ENCODE assay signal across 10 mouse cellular contexts in the genomic region with DNA sequence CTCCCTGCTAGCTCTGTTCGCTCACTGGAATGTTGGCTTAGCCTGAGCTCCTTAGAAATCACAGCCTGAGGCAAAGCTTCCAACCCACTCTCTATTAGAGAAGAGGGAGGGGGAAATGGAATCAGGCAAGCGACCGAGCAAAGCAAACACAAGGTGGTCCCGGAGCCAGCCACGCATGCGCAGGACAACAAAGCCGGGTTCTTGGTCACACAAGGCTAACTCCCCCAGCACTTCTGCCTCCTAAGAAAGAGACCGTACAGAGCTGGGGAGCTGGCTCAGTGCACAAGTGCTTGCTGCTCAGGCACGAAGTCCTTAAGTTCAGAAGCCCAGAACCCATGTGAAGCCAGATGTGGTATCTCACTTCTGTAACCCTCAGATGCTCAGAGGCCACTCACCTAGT. TPM values are rescaled to one million over a fixed set of nuclear protein-coding genes. Genes with fewer than 3 reads are reported as not detected.
A peak's percentile ranks its signal among the peaks of the same experiment; 100 is the strongest.
DNase-seq lines count a peak whose midpoint lies in the region; ATAC-seq and TF ChIP-seq lines count a peak whose summit lies in the region.
"Had no signal": no experiment of that assay in that cellular context is flagged by ENCODE, and none has a peak within 500 bp of the region (broad histone marks: within the 10 kb centered on the region; RNA-seq: fewer than 3 reads in every experiment).

No protein-coding gene starts in this region.

- TF ChIP-seq CTCF in intestine, postnatal 0 days (IDR thresholded peaks at IDR 0.05; ENCODE audit: low read depth) = no peak
- no peak for TF ChIP-seq CTCF in brain, embryonic 14.5 days (IDR thresholded peaks at IDR 0.05; ENCODE audit: borderline replicate concordance, extremely low read depth, insufficient read depth, insufficient read length)
- no peak for TF ChIP-seq CTCF in forebrain, postnatal 0 days (IDR thresholded peaks at IDR 0.05; ENCODE audit: low read depth)

- 45% methylated on average over 9 of the region's 9 CpGs for WGBS in intestine, embryonic 15.5 days
- 39% methylated on average over 9 of the region's 9 CpGs for WGBS in intestine, postnatal 0 days
- WGBS in forebrain, postnatal 0 days = 39% methylated on average over 9 of the region's 9 CpGs
- 24% methylated on average over 9 of the region's 9 CpGs for WGBS in midbrain, embryonic 13.5 days

- no peak overlapping the region for H3K9ac ChIP-seq in intestine, embryonic 15.5 days
- H3K9ac ChIP-seq in intestine, postnatal 0 days (ENCODE audit: low read depth, low read length) = no peak overlapping the region
- no peak overlapping the region for H3K9ac ChIP-seq in forebrain, postnatal 0 days
- H3K9ac ChIP-seq in midbrain, embryonic 13.5 days (replicated peaks) = no peak overlapping the region

- peak overlapping the region; percentile 26; the same call in 1 of the 2 replicates for H3K4me2 ChIP-seq in intestine, embryonic 15.5 days (replicated peaks)
- H3K4me2 ChIP-seq in intestine, postnatal 0 days (replicated peaks; ENCODE audit: low read depth) = no peak overlapping the region
- peak overlapping the region; percentile 30 for H3K4me2 ChIP-seq in forebrain, postnatal 0 days (ENCODE audit: low read depth)
- peak overlapping the region; percentile 32; the same call in 1 of the 2 replicates for H3K4me2 ChIP-seq in midbrain, embryonic 13.5 days (replicated peaks)

- H3K36me3 ChIP-seq in intestine, embryonic 15.5 days = no peaks in the 10 kb centered on the region
- H3K36me3 ChIP-seq in intestine, postnatal 0 days (ENCODE audit: control insufficient read depth, insufficient read depth) = no peaks in the 10 kb centered on the region
- H3K36me3 ChIP-seq in forebrain, postnatal 0 days (ENCODE audit: insufficient read depth) = no peaks in the 10 kb centered on the region
- no peaks in the 10 kb centered on the region for H3K36me3 ChIP-seq in midbrain, embryonic 13.5 days

- no peaks in the 10 kb centered on the region for H3K9me3 ChIP-seq in intestine, embryonic 15.5 days
- no peaks in the 10 kb centered on the region for H3K9me3 ChIP-seq in intestine, postnatal 0 days (ENCODE audit: control insufficient read depth)
- H3K9me3 ChIP-seq in forebrain, postnatal 0 days (ENCODE audit: low read length) = peaks cover 6% of the 10 kb centered on the region; the same call in 1 of the 2 replicates
- peaks cover 7% of the 10 kb centered on the region for H3K9me3 ChIP-seq in midbrain, embryonic 13.5 days

- ATAC-seq in intestine, embryonic 15.5 days = no peak
- ATAC-seq in intestine, postnatal 0 days = no peak
- no peak for ATAC-seq in forebrain, postnatal 0 days
- no peak for ATAC-seq in midbrain, embryonic 13.5 days

- peaks cover 4% of the 10 kb centered on the region; the same call in 1 of the 2 replicates for H3K4me1 ChIP-seq in intestine, embryonic 15.5 days (replicated peaks)
- no peaks in the 10 kb centered on the region for H3K4me1 ChIP-seq in intestine, postnatal 0 days (replicated peaks; ENCODE audit: control insufficient read depth, insufficient read depth, low read length)
- no peaks in the 10 kb centered on the region for H3K4me1 ChIP-seq in forebrain, postnatal 0 days (ENCODE audit: insufficient read depth)
- H3K4me1 ChIP-seq in midbrain, embryonic 13.5 days (replicated peaks) = peaks cover 5% of the 10 kb centered on the region; the same call in 1 of the 2 replicates

- H3K27me3 ChIP-seq in intestine, embryonic 15.5 days (replicated peaks) = no peaks in the 10 kb centered on the region
- H3K27me3 ChIP-seq in intestine, postnatal 0 days (replicated peaks; ENCODE audit: control insufficient read depth, insufficient read depth, low read length) = no peaks in the 10 kb centered on the region
- H3K27me3 ChIP-seq in forebrain, postnatal 0 days (ENCODE audit: insufficient read depth, low read length) = no peaks in the 10 kb centered on the region
- no peaks in the 10 kb centered on the region for H3K27me3 ChIP-seq in midbrain, embryonic 13.5 days

- H3K27ac ChIP-seq in intestine, embryonic 15.5 days = no peak overlapping the region
- H3K27ac ChIP-seq in intestine, postnatal 0 days (ENCODE audit: low read depth, low read length) = no peak overlapping the region
- no peak overlapping the region for H3K27ac ChIP-seq in forebrain, postnatal 0 days (ENCODE audit: low read depth, low read length)
- peak overlapping the region; percentile 44; the same call in 1 of the 2 replicates for H3K27ac ChIP-seq in midbrain, embryonic 13.5 days

- no peak for TF ChIP-seq POLR2A in brain, embryonic 14.5 days (IDR thresholded peaks at IDR 0.05; ENCODE audit: borderline replicate concordance, extremely low read depth, insufficient read depth, insufficient read length, poor library complexity, severe bottlenecking)

- H3K4me3 ChIP-seq in intestine, embryonic 15.5 days (replicated peaks) = no peak overlapping the region
- no peak overlapping the region for H3K4me3 ChIP-seq in intestine, postnatal 0 days (ENCODE audit: low read depth, low read length)
- H3K4me3 ChIP-seq in forebrain, postnatal 0 days (ENCODE audit: low read depth, low read length) = no peak overlapping the region
- H3K4me3 ChIP-seq in midbrain, embryonic 13.5 days (replicated peaks) = no peak overlapping the region

- peak; percentile 79 for DNase-seq in brain, embryonic 14.5 days (ENCODE audit: low read depth)
- peak; percentile 34 for DNase-seq in forebrain, postnatal 0 days
- no peak for DNase-seq in adrenal gland, postnatal 10 days
- no peak for DNase-seq in cerebellum, adult 11 months
- no peak for DNase-seq in urinary bladder, postnatal 14 days (ENCODE audit: low spot score)
- DNase-seq: cerebellum, adult 2 months; lung, postnatal 10 days had no signal

RNA-seq across cellular contexts. Expression of gene Minos1, which starts 12.1 kb away (rescaled TPM):
- 640 and 702 TPM in 2 replicates for polyA plus RNA-seq in intestine, embryonic 15.5 days (2015; fragmentation: Nextera tagmentation; extraction: Ambion mirVana)
- polyA plus RNA-seq in intestine, postnatal 0 days (2015; fragmentation: Nextera tagmentation; extraction: Ambion mirVana) = 820 and 852 TPM in 2 replicates
- 115 and 144 TPM in 2 replicates for polyA plus RNA-seq in brain, embryonic 14.5 days (2012; rRNA removed)
- 17.9 and 19.9 TPM in 2 replicates for total RNA-seq in forebrain, postnatal 0 days (2014; rRNA removed)
- 412 and 532 TPM in 2 replicates for polyA plus RNA-seq in forebrain, postnatal 0 days (2015; fragmentation: Nextera tagmentation; extraction: Ambion mirVana)
- 414 and 419 TPM in 2 replicates for polyA plus RNA-seq in midbrain, embryonic 13.5 days (2015; fragmentation: Nextera tagmentation; extraction: Ambion mirVana)
- total RNA-seq in adrenal gland, postnatal 10 days (2021) = 100 to 1,000 TPM; 572 to 632 TPM

RNA-seq across cellular contexts. Expression of gene Capzb, which starts 49.7 kb away (rescaled TPM):
- 410 and 425 TPM in 2 replicates for polyA plus RNA-seq in intestine, embryonic 15.5 days (2015; fragmentation: Nextera tagmentation; extraction: Ambion mirVana)
- 299 and 306 TPM in 2 replicates for polyA plus RNA-seq in intestine, postnatal 0 days (2015; fragmentation: Nextera tagmentation; extraction: Ambion mirVana)
- polyA plus RNA-seq in brain, embryonic 14.5 days (2012; rRNA removed) = 138 and 186 TPM in 2 replicates
- 98.3 and 113 TPM in 2 replicates for total RNA-seq in forebrain, postnatal 0 days (2014; rRNA removed)
- polyA plus RNA-seq in forebrain, postnatal 0 days (2015; fragmentation: Nextera tagmentation; extraction: Ambion mirVana) = 315 and 325 TPM in 2 replicates
- 321 and 324 TPM in 2 replicates for polyA plus RNA-seq in midbrain, embryonic 13.5 days (2015; fragmentation: Nextera tagmentation; extraction: Ambion mirVana)
- 100 to 1,000 TPM; 323 to 342 TPM for total RNA-seq in adrenal gland, postnatal 10 days (2021)

RNA-seq across cellular contexts. Expression of gene Nbl1, which starts 50.2 kb away (rescaled TPM):
- 49.5 and 49.9 TPM in 2 replicates for polyA plus RNA-seq in intestine, embryonic 15.5 days (2015; fragmentation: Nextera tagmentation; extraction: Ambion mirVana)
- 37.6 and 39.9 TPM in 2 replicates for polyA plus RNA-seq in intestine, postnatal 0 days (2015; fragmentation: Nextera tagmentation; extraction: Ambion mirVana)
- polyA plus RNA-seq in brain, embryonic 14.5 days (2012; rRNA removed) = 33.8 and 35.8 TPM in 2 replicates
- 41.7 and 57.6 TPM in 2 replicates for total RNA-seq in forebrain, postnatal 0 days (2014; rRNA removed)
- polyA plus RNA-seq in forebrain, postnatal 0 days (2015; fragmentation: Nextera tagmentation; extraction: Ambion mirVana) = 56.7 and 64.3 TPM in 2 replicates
- 22.1 and 32.0 TPM in 2 replicates for polyA plus RNA-seq in midbrain, embryonic 13.5 days (2015; fragmentation: Nextera tagmentation; extraction: Ambion mirVana)
- 10 to 100 TPM; 39.7 to 40.9 TPM for total RNA-seq in adrenal gland, postnatal 10 days (2021)

Comparison
In these comparisons a context has a peak if more than half of its experiments do, and no peak if none do; other contexts are left out.
1. DNase-seq: peak in brain, embryonic 14.5 days (single experiment) and forebrain, postnatal 0 days (single experiment); none in adrenal gland, postnatal 10 days (single experiment), cerebellum, adult 11 months (single experiment) and urinary bladder, postnatal 14 days (single experiment).